Comparison of ENCODE assay signal across 8 mouse cellular contexts in the genomic region with DNA sequence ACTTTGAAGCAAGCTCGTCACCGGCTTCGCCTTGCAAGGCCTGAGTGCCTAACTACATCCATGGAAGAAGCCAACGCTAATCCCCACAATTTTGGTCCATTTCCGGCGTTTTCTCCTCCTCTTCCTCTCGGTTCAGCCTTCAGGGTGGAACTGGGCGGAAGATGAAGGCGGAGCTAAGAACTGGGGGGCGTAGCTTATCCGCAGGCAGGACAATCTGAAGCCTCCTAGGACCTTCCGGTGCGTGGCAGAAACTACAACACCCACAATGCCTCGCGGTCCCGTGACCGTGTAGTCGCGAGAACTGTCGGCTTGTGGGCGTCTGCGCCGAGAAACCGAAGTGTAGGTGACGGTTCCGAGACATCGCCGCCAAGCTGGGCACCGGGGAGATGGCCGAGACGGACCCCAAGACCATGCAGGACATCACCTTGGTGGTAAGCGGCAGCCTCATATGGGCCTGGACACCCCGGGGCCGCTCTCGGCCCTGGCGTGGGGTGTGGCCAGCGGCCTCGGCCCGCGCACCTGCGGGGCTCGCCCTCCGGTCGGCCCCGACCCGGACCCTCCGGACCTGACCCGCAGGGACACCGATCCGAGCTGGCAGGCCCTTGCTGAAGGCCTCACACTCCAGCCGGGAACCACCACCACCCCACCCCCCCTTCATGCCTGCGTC. TPM values are rescaled to one million over a fixed set of nuclear protein-coding genes. Genes with fewer than 3 reads are reported as not detected.
DNase-seq lines count a peak whose midpoint lies in the region; ATAC-seq and TF ChIP-seq lines count a peak whose summit lies in the region.

A gene (plus strand): TSS at position 299 of the 667 bp plus-strand sequence.

- ATAC-seq in embryonic facial prominence, embryonic 15.5 days (ENCODE audit: insufficient number of reproducible peaks, low FRiP score, low TSS enrichment, low read depth): peak; percentile 98
- ATAC-seq in limb, embryonic 14.5 days (ENCODE audit: low FRiP score, low read depth): peak; percentile 99
- peak; percentile 97 for ATAC-seq in midbrain, postnatal 0 days (ENCODE audit: low FRiP score)

- TF ChIP-seq CTCF in bone marrow, adult 2 months (IDR thresholded peaks at IDR 0.05; ENCODE audit: control insufficient read depth, insufficient read depth, low read length): no peak
- TF ChIP-seq CTCF in midbrain, postnatal 0 days (IDR thresholded peaks at IDR 0.05): peak; percentile 12; the same call in 1 of the 2 replicates

- H3K27ac ChIP-seq in bone marrow, adult 2 months (ENCODE audit: control insufficient read depth, insufficient read depth, low read depth, low read length, poor library complexity): no peak within 1 kb of the TSS
- H3K27ac ChIP-seq in embryonic facial prominence, embryonic 15.5 days (replicated peaks): peak within 1 kb of the TSS; percentile 66; the same call in 1 of the 2 replicates
- peak within 1 kb of the TSS; percentile 50; the same call in 1 of the 2 replicates for H3K27ac ChIP-seq in limb, embryonic 14.5 days (replicated peaks; ENCODE audit: low read depth, low read length)
- H3K27ac ChIP-seq in midbrain, postnatal 0 days (ENCODE audit: low read depth, low read length): peak within 1 kb of the TSS; percentile 80

- DNase-seq in 416B (ENCODE audit: low read depth): peak; percentile 99
- DNase-seq in heart, adult 8-10 months (ENCODE audit: low spot score): peak; percentile 97
- peak; percentile 98 for DNase-seq in kidney, adult 9 months
- DNase-seq in limb, embryonic 14.5 days (ENCODE audit: low spot score): peak; percentile 98
- peak; percentile 98 for DNase-seq in midbrain, postnatal 0 days (ENCODE audit: low spot score)
- DNase-seq in spleen, postnatal 14 days (ENCODE audit: low spot score in 2 of 2): peak; percentile 90 to 97

- WGBS in bone marrow, adult 2 months: 4% methylated on average over 52 of the region's 52 CpGs
- WGBS in embryonic facial prominence, embryonic 15.5 days: 2% methylated on average over 52 of the region's 52 CpGs
- WGBS in limb, embryonic 14.5 days: 3% methylated on average over 33 of the region's 52 CpGs
- 2% methylated on average over 46 of the region's 52 CpGs for WGBS in midbrain, postnatal 0 days

- H3K9ac ChIP-seq in embryonic facial prominence, embryonic 15.5 days: peak within 1 kb of the TSS; percentile 99
- H3K9ac ChIP-seq in limb, embryonic 14.5 days (ENCODE audit: low read depth, low read length, severe bottlenecking): peak within 1 kb of the TSS; percentile 95
- peak within 1 kb of the TSS; percentile 100 for H3K9ac ChIP-seq in midbrain, postnatal 0 days (replicated peaks; ENCODE audit: low read length, poor library complexity, severe bottlenecking)

- peak within 1 kb of the TSS; percentile 57 for H3K4me2 ChIP-seq in embryonic facial prominence, embryonic 15.5 days (replicated peaks)
- H3K4me2 ChIP-seq in limb, embryonic 14.5 days (replicated peaks; ENCODE audit: low read depth, low read length, severe bottlenecking): peak within 1 kb of the TSS; percentile 54
- peak within 1 kb of the TSS; percentile 70 for H3K4me2 ChIP-seq in midbrain, postnatal 0 days (ENCODE audit: low read depth, low read length, poor library complexity, severe bottlenecking)

- peaks cover 2% of the 10 kb centered on the region; the same call in 1 of the 2 replicates for H3K27me3 ChIP-seq in embryonic facial prominence, embryonic 15.5 days
- no peaks in the 10 kb centered on the region for H3K27me3 ChIP-seq in limb, embryonic 14.5 days (ENCODE audit: control insufficient read depth, insufficient read depth, low read length)
- H3K27me3 ChIP-seq in midbrain, postnatal 0 days (ENCODE audit: insufficient read depth, low read length): no peaks in the 10 kb centered on the region

- H3K9me3 ChIP-seq in embryonic facial prominence, embryonic 15.5 days (replicated peaks): 0 out of 2 replicates have a peak, but pooled peaks cover 3% of the 10 kb centered on the region
- H3K9me3 ChIP-seq in limb, embryonic 14.5 days (ENCODE audit: control insufficient read depth, low read length): no peaks in the 10 kb centered on the region
- H3K9me3 ChIP-seq in midbrain, postnatal 0 days (ENCODE audit: low read length): no peaks in the 10 kb centered on the region

- peaks cover 2% of the 10 kb centered on the region; the same call in 1 of the 2 replicates for H3K4me1 ChIP-seq in bone marrow, adult 2 months (ENCODE audit: control insufficient read depth, insufficient read depth, low read length)
- peaks cover 7% of the 10 kb centered on the region for H3K4me1 ChIP-seq in embryonic facial prominence, embryonic 15.5 days
- peaks cover 6% of the 10 kb centered on the region for H3K4me1 ChIP-seq in limb, embryonic 14.5 days (ENCODE audit: control insufficient read depth, insufficient read depth, low read length)
- peaks cover 6% of the 10 kb centered on the region; the same call in 1 of the 2 replicates for H3K4me1 ChIP-seq in midbrain, postnatal 0 days (ENCODE audit: insufficient read depth, low read length)

- peak; percentile 89; the same call in 1 of the 2 replicates for TF ChIP-seq POLR2A in bone marrow, adult 2 months (IDR thresholded peaks at IDR 0.05; ENCODE audit: borderline replicate concordance, control insufficient read depth, low read depth, low read length)
- peak; percentile 66; the same call in 1 of the 2 replicates for TF ChIP-seq POLR2A in limb, embryonic 14.5 days (IDR thresholded peaks at IDR 0.05; ENCODE audit: borderline replicate concordance, extremely low read depth, insufficient read depth, insufficient read length)

- H3K4me3 ChIP-seq in bone marrow, adult 2 months (replicated peaks; ENCODE audit: control insufficient read depth, low read depth, low read length): peak within 1 kb of the TSS; percentile 83
- H3K4me3 ChIP-seq in embryonic facial prominence, embryonic 15.5 days (replicated peaks): peak within 1 kb of the TSS; percentile 99
- H3K4me3 ChIP-seq in limb, embryonic 14.5 days (replicated peaks; ENCODE audit: low read length): peak within 1 kb of the TSS; percentile 98
- H3K4me3 ChIP-seq in midbrain, postnatal 0 days (ENCODE audit: low read depth, low read length): peak within 1 kb of the TSS; percentile 96

- peaks cover 30% of the 10 kb centered on the region for H3K36me3 ChIP-seq in embryonic facial prominence, embryonic 15.5 days
- peaks cover 29% of the 10 kb centered on the region for H3K36me3 ChIP-seq in limb, embryonic 14.5 days (ENCODE audit: control insufficient read depth, insufficient read depth, low read length)
- peaks cover 27% of the 10 kb centered on the region for H3K36me3 ChIP-seq in midbrain, postnatal 0 days (ENCODE audit: insufficient read depth, low read length)

RNA-seq across cellular contexts. Expression of the gene that starts here (rescaled TPM):
- 45.8 and 78.0 TPM in 2 replicates for polyA plus RNA-seq in bone marrow, adult 2 months (2011; ENCODE audit: insufficient read depth, insufficient read length, low replicate concordance, missing spikeins)
- 340 and 344 TPM in 2 replicates for polyA plus RNA-seq in embryonic facial prominence, embryonic 15.5 days (2015; fragmentation: Nextera tagmentation; extraction: Ambion mirVana)
- total RNA-seq in heart, adult 8-10 months (2022): 100 to 1,000 TPM; 154 to 167 (median 157) TPM
- polyA plus RNA-seq in limb, embryonic 14.5 days (2012; rRNA removed): 180 and 214 TPM in 2 replicates
- 327 and 340 TPM in 2 replicates for polyA plus RNA-seq in limb, embryonic 14.5 days (2014; fragmentation: Nextera tagmentation; extraction: Ambion mirVana)
- 428 and 445 TPM in 2 replicates for total RNA-seq in midbrain, postnatal 0 days (2014; rRNA removed)
- polyA plus RNA-seq in midbrain, postnatal 0 days (2015; fragmentation: Nextera tagmentation; extraction: Ambion mirVana): 1,211 and 1,230 TPM in 2 replicates
